Mouse (Mus musculus) erythroblast, adult 5-6 weeks (primary cell): ENCODE data around the gene Megf11. TPM values are rescaled to one million over a fixed set of nuclear protein-coding genes. Genes with fewer than 3 reads are reported as not detected.
"Not testable (repeated sequence)": the region's sequence is repeated elsewhere in the genome, so short reads cannot be mapped to it uniquely, and the experiment has no call there.

Source experiments
- ATAC-seq: replicated peaks from 2 replicates; pipeline ENCODE4 v1.8.0; 2016; ENCODE audit warnings: moderate number of reproducible peaks, mild to moderate bottlenecking, moderate TSS enrichment, inconsistent platforms; ENCODE audit not compliant: poor library complexity, low FRiP score, severe bottlenecking
- total RNA-seq, 2 experiments: library from RNA; stranded (forward) in 1 of 2; stranded (reverse) in 1 of 2; fragments of 150-400 nt in 1 of 2; fragments of 200-764, 138-1000 nt in 1 of 2; gene quantifications; 2 replicates each; pipeline versions ENCODE4 v1.2.3 to v1.2.4; 2015 to 2017; ENCODE audit warnings: low replicate concordance in 2 of 2

Gene Megf11
- total RNA-seq, 2 experiments from 2014 or later = not detected

DNA sequence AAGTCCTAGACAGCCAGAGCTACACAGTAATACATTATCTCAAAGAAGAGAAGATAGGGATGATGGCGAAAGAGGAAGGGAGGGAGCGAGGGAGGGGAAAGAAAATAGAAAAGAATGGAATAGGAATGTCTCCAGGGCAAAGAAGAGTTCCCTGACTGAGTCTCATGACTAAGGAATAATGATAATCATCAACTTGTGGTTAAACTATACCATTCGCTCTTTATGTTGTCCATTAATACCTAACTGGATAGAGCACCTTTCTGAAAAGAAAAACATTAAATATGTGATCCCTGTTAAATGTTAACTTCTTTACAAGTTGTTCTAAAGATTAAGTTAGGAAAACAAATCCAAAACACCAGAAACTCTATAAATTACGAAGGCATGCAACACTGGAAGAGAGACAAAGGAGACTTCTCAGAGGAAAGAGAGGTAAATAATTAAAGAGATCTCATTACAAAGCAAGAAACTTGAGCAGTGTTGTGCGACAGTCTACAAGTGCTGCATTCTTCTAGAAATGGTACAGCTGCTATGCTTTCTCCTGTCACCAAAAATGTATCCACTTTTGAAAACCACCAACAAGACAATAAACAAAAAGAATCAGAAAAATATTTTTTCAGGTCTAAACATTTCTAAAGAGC lies 334.2 kb downstream of the Megf11 start:
- no peak for ATAC-seq

DNA sequence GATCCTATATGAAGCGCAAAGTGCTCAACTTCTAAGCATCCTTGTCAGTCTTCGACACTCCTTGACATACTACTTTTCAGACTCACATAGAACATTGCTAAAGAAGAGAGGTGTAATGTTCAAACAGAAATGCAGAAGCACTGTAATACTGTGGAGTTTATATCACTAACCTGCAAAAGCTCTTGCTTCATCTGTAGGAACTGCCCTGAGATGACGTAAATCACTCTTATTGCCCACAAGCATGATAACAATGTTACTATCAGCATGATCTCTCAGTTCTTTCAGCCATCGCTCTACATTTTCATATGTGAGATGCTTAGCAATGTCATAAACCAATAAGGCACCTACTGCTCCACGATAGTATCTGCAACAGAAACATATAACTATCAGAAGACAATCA lies 341.0 kb downstream of the Megf11 start:
- ATAC-seq = no peak

DNA sequence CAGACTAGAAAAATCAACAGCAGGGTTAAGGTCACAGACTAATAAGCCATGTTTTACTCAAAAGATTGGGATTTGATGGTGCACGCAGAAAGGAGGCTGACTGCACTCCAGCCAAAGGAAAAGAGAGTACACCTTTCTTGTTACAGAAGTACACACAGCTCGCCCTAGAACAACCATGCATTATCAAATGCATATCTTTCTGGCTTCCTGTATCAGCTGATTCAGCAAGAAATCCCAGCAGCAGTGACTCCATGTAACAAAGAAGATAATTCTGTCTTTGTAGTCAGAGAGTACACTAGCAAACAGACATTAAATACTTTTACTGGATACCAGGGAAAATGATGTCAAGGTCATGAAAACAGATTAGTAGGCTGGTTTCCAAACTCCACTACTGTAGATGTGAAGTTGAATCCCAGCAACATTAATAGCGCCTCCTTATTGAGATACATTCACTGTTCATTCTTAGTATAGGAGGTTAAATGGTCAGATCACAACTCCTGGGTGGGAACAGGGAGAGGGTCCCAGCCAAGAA lies 345.7 kb downstream of the Megf11 start:
- no peak for ATAC-seq

DNA sequence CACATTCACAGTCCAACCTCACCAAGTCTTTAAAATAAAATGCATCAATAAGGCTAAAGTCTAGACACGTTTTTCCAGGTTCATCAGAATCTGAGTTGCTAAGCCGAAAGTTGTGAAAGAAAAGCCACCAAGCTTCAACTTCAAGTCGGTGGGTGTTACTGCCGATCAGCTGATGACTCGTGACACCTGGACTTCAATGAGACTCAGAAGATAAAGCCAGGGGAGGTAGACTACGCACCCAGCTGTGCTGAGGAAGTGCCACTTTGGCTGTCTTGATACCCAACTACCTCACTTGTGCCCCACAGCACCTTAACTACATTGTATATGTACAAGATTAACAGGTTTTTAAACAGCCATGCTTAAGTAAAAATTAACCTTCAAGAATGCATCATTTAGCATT lies 348.7 kb downstream of the Megf11 start:
- no peak for ATAC-seq

DNA sequence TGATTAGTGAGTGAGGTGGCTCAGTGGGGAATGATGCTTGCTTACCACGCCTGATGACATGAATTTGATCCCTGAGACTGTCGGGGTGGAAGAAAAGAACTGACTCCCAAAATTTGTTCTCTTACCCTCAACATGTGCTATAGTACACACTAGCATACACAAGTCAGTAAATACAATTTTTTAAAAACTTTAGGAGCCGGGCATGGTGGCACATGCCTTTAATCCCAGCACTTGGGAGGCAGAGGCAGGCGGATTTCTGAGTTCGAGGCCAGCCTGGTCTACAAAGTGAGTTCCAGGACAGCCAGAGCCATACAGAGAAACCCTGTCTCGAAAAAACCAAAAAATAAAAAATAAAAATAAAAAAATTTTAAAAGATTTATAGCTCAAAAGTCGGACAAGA lies 349.6 kb downstream of the Megf11 start:
- ATAC-seq = not testable (repeated sequence)

DNA sequence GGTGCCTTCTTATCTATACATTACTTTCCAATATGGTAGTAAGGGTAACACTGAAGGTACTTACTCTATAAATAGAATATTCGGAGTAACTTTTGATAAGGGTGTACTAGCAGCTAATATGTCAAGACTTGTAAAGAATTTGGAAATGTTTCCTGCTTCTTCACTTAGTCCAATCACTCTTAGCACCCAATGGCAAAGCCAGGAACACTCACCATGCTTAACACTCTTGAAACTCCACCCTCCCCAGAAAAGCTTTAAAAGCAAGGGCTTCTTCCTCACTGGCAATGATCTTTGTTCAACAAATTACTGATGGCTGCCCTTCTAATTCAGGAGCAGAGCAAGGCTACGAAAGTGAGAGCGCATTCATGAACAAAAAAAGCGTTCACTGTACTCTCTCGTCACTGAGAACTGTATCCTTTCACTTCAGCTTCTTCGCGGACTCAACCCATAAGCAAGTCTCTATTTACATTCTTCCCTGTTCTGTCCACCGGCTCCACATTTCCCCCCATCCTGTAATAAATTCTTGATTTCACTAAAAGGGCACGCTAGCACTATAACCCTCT lies 350.7 kb downstream of the Megf11 start:
- ATAC-seq = peak; percentile 19; the same call in 1 of the 2 replicates

DNA sequence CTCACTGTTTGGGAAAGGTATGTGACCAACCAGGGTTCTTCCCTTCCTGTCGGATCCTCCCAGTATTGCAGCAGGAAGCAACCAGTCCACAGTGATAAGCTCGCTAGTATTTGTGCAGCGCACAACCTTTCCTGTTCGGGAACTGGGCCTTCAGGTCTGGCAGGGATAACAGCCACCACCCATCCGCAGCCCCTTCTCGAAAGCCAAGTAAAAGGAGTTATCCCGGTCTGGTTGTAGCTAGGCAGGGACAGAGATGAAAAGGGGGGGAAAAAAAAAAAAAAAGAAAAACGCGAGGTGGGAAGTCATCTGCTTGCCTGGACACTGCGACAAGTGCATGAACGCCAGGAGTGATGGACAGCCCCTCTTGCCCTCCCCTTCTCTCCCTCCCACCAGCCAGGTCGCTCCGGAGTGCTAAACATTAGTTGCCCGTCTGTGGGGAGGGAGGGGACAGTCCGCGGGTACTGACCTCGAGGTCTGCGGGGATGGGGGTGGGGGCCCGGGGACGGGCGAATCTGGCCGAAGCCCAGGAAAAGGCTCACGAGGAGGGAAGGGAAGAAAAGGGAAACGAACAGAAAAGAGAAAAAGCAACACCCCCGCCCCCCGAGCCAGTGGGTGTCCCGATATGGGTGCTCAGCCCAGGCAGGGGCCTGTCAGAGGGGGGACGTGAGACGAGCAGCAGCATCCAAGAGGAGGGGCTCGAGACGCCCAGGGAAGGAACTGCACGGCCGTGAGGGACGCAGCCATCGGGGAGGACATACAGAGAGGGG lies 351.4 kb downstream of the Megf11 start:
- peak; percentile 82 for ATAC-seq

DNA sequence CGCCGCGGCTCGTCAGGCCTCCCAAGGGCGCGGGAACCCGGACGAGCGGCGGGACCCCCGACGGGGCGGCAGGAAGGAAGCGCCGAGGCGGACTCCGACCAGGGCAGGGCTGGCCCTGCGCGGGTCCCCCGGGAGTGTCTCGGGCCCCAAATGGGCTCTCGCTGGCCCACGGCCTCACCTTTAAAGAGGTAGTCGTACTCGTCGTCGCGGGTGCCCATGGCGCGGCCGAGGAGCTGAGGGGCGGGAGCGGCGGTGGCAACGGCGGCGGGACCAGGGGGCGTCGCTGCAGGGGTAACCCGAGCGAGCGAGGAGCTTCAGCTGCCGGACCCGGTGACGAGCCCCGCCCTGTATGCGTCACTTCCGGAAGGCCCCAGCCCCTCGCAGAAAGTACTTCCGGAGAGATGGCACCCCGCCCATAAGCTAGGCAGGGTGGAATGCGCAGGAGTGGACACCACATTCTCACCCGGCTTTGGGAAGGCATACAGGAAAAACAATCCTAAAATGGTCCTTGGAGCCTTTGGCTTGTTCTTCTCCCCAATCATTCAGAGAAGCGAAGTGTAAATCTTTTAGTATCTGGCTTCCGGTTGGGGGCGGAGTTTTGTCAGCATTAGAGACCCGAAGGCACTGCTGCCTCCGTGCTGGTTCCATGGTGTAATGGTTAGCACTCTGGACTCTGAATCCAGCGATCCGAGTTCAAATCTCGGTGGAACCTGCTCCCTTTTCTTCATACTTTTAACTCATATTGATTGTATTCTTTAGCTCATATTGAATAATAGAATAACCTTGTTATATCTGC lies 352.2 kb downstream of the Megf11 start, which contains the start of gene Rab11a:
TSS of gene Rab11a (minus strand) at position 353 of the 796 bp plus-strand sequence.
- peak; percentile 96 for ATAC-seq

DNA sequence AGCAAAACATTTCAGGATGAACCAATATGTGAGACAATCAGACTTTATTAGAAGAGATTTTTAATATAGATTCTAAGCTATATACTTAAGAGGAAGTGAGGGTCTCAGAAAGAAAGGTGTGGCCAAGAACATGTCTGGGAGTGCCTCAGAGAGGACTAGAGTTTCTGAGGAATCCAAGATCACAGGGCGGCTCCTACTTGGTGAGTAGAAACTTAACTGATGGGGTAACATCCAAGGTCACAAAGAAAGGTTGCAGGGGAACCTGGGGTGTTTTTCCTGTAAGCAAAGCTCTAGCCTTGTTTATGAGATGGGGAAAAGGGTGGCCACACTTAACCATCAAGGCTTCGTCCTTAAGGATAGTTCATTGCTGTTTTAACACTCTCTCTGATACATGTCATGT lies 353.6 kb downstream of the Megf11 start:
- no peak for ATAC-seq

DNA sequence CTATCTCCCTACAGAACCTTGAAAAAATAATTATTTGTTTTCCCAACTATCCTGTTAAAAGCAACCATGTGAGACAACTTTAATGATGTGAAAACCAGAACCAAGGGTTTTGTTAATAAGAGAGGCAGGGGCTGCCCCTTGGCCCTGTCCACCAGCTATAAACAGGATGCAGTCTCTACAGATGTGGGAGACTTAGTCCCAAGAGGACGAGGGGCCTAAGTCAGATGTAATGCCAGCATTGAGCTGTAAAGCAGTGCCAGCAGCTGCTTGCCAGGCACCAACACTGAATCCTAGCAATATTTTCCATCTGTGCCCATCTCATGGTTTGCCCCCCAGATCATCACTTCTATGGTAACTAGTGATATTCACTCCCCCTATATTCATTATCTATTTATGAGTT lies 357.0 kb downstream of the Megf11 start:
- no peak for ATAC-seq

DNA sequence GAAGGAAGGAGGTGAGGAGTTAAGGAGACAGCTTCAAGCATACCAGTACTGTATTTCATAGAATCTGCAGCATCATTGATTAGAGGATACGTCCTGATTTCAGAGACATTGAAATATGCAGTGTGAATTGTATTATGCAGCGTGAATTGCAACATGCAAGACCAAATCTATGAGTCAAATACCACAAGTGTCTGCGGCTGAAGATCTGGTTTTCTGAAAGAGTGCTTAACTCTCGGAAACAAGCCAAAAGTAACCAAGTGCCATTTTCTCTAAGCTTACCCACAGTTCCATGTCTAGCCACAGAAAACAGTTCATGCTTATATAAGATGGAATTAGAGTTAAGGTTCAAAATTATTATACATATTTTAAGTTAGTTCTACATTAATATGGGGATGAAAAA lies 362.3 kb downstream of the Megf11 start:
- ATAC-seq = no peak

DNA sequence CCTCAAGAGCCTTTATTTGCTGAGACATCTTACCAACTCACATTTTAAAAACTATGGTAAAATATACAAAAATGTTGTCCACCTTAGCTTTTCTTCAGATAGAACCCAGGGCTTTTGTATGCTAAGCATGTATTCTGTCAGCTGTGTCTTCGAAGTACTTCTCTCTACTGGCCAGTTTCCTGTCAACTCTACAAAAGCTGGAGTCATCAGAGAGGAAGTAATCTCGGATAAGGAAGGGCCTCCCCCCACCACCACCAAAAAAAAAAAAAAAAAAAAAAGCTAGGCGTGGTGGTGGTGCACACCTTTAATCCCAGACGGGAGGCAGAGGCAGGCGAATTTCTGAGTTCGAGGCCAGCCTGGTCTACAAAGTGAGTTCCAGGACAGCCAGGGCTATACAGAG lies 363.9 kb downstream of the Megf11 start:
- ATAC-seq = no peak

DNA sequence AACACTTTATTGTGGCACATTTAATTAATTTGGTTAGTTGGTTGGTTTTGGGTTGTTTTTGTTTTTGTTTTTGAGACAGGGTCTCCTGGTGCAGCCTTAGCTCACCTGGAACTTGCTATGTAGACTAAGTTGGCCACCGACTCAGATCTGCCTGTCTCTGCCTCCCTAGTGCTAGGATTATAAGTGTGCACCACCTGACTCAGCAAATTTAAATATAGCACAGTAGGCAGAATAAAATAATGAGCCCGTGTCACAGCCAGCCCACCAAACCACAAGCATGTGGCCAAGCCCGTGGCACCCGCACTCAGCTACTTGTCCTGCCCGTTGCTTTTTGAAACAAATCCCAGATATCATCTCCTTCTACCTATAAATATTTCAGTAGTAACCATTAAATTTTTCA lies 367.1 kb downstream of the Megf11 start:
- ATAC-seq = no peak

DNA sequence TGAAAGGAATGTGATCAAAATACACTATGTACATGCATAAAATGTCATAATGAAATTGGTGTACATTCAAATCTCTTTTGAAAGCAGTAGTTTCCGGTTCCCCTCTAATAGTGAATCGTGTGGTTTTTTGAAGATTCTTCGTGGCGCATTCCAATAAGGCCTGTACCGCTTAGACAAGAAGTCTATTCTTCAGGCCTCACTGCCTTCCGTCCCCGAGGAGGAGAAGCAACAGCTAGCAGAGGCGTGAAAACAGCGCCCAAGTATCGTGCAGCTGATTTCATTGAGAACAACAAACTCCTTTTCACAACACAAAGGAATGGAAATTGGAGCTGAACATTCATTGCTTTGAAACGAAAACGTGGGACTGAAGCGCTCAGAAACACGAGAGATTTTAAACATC lies 372.6 kb downstream of the Megf11 start:
- ATAC-seq = no peak

Other genes starting within 250 kb of the Megf11 start
- gene Zwilch, start 212.5 kb upstream of the Megf11 start, total RNA-seq (2015; ENCODE audit: low replicate concordance) = 17.3 and 19.6 TPM in 2 replicates
- 41.9 and 48.5 TPM in 2 replicates for gene Zwilch, start 212.5 kb upstream of the Megf11 start, total RNA-seq (2017; ENCODE audit: low replicate concordance)
- gene Rpl4, start 212.3 kb upstream of the Megf11 start, total RNA-seq (2015; ENCODE audit: low replicate concordance) = 751 and 812 TPM in 2 replicates
- gene Rpl4, start 212.3 kb upstream of the Megf11 start, total RNA-seq (2017; ENCODE audit: low replicate concordance) = 573 and 578 TPM in 2 replicates
- gene Snapc5, start 206.4 kb upstream of the Megf11 start, total RNA-seq (2015; ENCODE audit: low replicate concordance) = 4.0 and 5.9 TPM in 2 replicates
- gene Snapc5, start 206.4 kb upstream of the Megf11 start, total RNA-seq (2017; ENCODE audit: low replicate concordance) = 5.5 and 17.8 TPM in 2 replicates
- not detected in 2 replicates for gene Uchl4, start 150.4 kb upstream of the Megf11 start, total RNA-seq (2015; ENCODE audit: low replicate concordance)
- gene Uchl4, start 150.4 kb upstream of the Megf11 start, total RNA-seq (2017; ENCODE audit: low replicate concordance) = 0.26 TPM in 1 of 2 replicates, not detected in the other
- 12.5 and 15.7 TPM in 2 replicates for gene Map2k1, start 132.0 kb upstream of the Megf11 start, total RNA-seq (2015; ENCODE audit: low replicate concordance)
- gene Map2k1, start 132.0 kb upstream of the Megf11 start, total RNA-seq (2017; ENCODE audit: low replicate concordance) = 9.9 and 18.9 TPM in 2 replicates
- 49.3 and 88.6 TPM in 2 replicates for gene Tipin, start 104.0 kb upstream of the Megf11 start, total RNA-seq (2015; ENCODE audit: low replicate concordance)
- gene Tipin, start 104.0 kb upstream of the Megf11 start, total RNA-seq (2017; ENCODE audit: low replicate concordance) = 63.4 and 92.1 TPM in 2 replicates
- gene Dis3l, start 44.3 kb upstream of the Megf11 start, total RNA-seq (2015; ENCODE audit: low replicate concordance) = 2.9 and 4.8 TPM in 2 replicates
- 4.9 and 10.8 TPM in 2 replicates for gene Dis3l, start 44.3 kb upstream of the Megf11 start, total RNA-seq (2017; ENCODE audit: low replicate concordance)